Mouse (Mus musculus) hindbrain, embryonic 12.5 days (tissue): ENCODE data around the gene Olfr1340. TPM values are rescaled to one million over a fixed set of nuclear protein-coding genes. Genes with fewer than 3 reads are reported as not detected.

Experiments used
- ATAC-seq: fragments of 200-750 bp; cut with Nextera tagmentation; 2 replicates; pipeline ENCODE4 v1.8.0; 2017; ENCODE audit warnings: moderate TSS enrichment; ENCODE audit not compliant: low FRiP score
- H3K27ac ChIP-seq: fragments of 300-500 bp; sonication (generic); 2 replicates; pipeline ENCODE4 v1.5.1; 2016; ENCODE audit warnings: mild to moderate bottlenecking
- H3K27me3 ChIP-seq: fragments of 300-500 bp; sonication (generic); 2 replicates; pipeline ENCODE4 v1.6.1; 2016; ENCODE audit warnings: mild to moderate bottlenecking
- H3K36me3 ChIP-seq: fragments of 300-500 bp; sonication (generic); 2 replicates; pipeline ENCODE4 v1.6.1; 2016; ENCODE audit warnings: mild to moderate bottlenecking
- H3K4me1 ChIP-seq: fragments of 300-500 bp; sonication (generic); 2 replicates; pipeline ENCODE4 v1.6.1; 2016
- H3K4me2 ChIP-seq: fragments of 300-500 bp; sonication (generic); replicated peaks from 2 replicates; pipeline ENCODE4 v1.6.1; 2016; ENCODE audit warnings: mild to moderate bottlenecking
- H3K4me3 ChIP-seq: fragments of 300-500 bp; sonication (generic); 2 replicates; pipeline ENCODE4 v1.5.1; 2016; ENCODE audit warnings: mild to moderate bottlenecking
- H3K9ac ChIP-seq: fragments of 300-500 bp; sonication (generic); 2 replicates; pipeline ENCODE4 v1.6.1; 2016; ENCODE audit warnings: mild to moderate bottlenecking, moderate library complexity
- H3K9me3 ChIP-seq: fragments of 300-500 bp; sonication (generic); replicated peaks from 2 replicates; pipeline ENCODE4 v1.6.1; 2016; ENCODE audit warnings: mild to moderate bottlenecking
- WGBS: fragments of 180-500 bp; shearing (Covaris S2); methylation state at CpG from one replicate; pipeline ENCODE4 v1.1.7; 2016; 5-methylcytosine and 5-hydroxymethylcytosine counted together
- polyA plus RNA-seq: library from polyadenylated mRNA; unstranded; fragments of >200 nt; fragmentation: Nextera tagmentation; extraction: Ambion mirVana; gene quantifications from 2 replicates; pipeline ENCODE4 v1.2.1, GENCODE M21; 2016

Olfr1340 gene
- polyA plus RNA-seq, 1 experiment from 2014 or later, result not detected

- Histone ChIP-seq H3K27ac (no peak within 1 kb of the TSS), H3K9me3 (no peaks in the 10 kb centered on the region), H3K4me3 (no peak within 1 kb of the TSS), H3K4me1 (no peaks in the 10 kb centered on the region), H3K4me2 (no peak within 1 kb of the TSS), H3K36me3 (no peaks in the 10 kb centered on the region), H3K9ac (no peak within 1 kb of the TSS), H3K27me3 (no peaks in the 10 kb centered on the region)
- no peak for ATAC-seq
- 73% methylated on average over 1 of the region's 1 CpGs for WGBS
Measured at GRCm38 (mm10) chr4:118758637-118759036, 38.7 kb downstream of the Olfr1340 start, which contains the start of gene Olfr1338. TSS of gene Olfr1338 (minus strand) at chr4:118758737.

Other genes with a start within 250 kb of the Olfr1340 start
- 19.0 and 21.1 TPM in 2 replicates for gene Tie1, start 230.1 kb upstream of the Olfr1340 start, polyA plus RNA-seq
- 0.50 and 1.2 TPM in 2 replicates for gene 2610528J11Rik, start 193.1 kb upstream of the Olfr1340 start, polyA plus RNA-seq
- gene Tmem125, start 176.1 kb upstream of the Olfr1340 start, polyA plus RNA-seq, result 0.72 and 0.81 TPM in 2 replicates
- 1.7 TPM in 2 replicates for gene Cfap57, start 99.4 kb upstream of the Olfr1340 start, polyA plus RNA-seq
- gene Ebna1bp2, start 99.3 kb upstream of the Olfr1340 start, polyA plus RNA-seq, result 151 and 160 TPM in 2 replicates
- not detected in 2 replicates for gene Olfr62, start 61.2 kb upstream of the Olfr1340 start, polyA plus RNA-seq
- 0.09 TPM in 1 of 2 replicates, not detected in the other for gene Olfr1342, start 27.4 kb upstream of the Olfr1340 start, polyA plus RNA-seq
- gene Olfr1341, start 16.6 kb upstream of the Olfr1340 start, polyA plus RNA-seq, result not detected in 2 replicates
- gene Olfr1339, start 12.0 kb downstream of the Olfr1340 start, polyA plus RNA-seq, result not detected in 2 replicates
- not detected in 2 replicates for gene Olfr1338, start 38.6 kb downstream of the Olfr1340 start, polyA plus RNA-seq
- not detected in 2 replicates for gene Olfr1337, start 62.4 kb downstream of the Olfr1340 start, polyA plus RNA-seq
- gene Olfr1335, start 89.8 kb downstream of the Olfr1340 start, polyA plus RNA-seq, result not detected in 2 replicates
- not detected in 2 replicates for gene Olfr1333, start 116.1 kb downstream of the Olfr1340 start, polyA plus RNA-seq
- gene Olfr1331, start 144.5 kb downstream of the Olfr1340 start, polyA plus RNA-seq, result not detected in 2 replicates
- gene Olfr1330, start 168.5 kb downstream of the Olfr1340 start, polyA plus RNA-seq, result not detected in 2 replicates
- not detected in 2 replicates for gene Olfr1329, start 197.3 kb downstream of the Olfr1340 start, polyA plus RNA-seq
- not detected in 2 replicates for gene Olfr1328, start 218.5 kb downstream of the Olfr1340 start, polyA plus RNA-seq
- not detected in 2 replicates for gene Lao1, start 241.4 kb downstream of the Olfr1340 start, polyA plus RNA-seq